Mouse (Mus musculus) thymus, adult 2 months (tissue): ENCODE results near the gene Marc2. TPM values are rescaled to one million over a fixed set of nuclear protein-coding genes. Genes with fewer than 3 reads are reported as not detected.

Source experiments
- DNase-seq: peaks from one replicate; pipeline ENCODE4 v3.0.0; 2021
- H3K27ac ChIP-seq: fragments of 200-500 bp; 2 replicates; pipeline ENCODE4 v1.5.1; 2012; ENCODE audit warnings: low read length, control low read depth; ENCODE audit not compliant: control insufficient read depth, insufficient read depth
- H3K27me3 ChIP-seq: fragments of 200-500 bp; 2 replicates; pipeline ENCODE4 v1.6.1; 2012; ENCODE audit warnings: mild to moderate bottlenecking, low read length, moderate library complexity, mixed read lengths; ENCODE audit not compliant: control insufficient read depth, insufficient read depth
- H3K36me3 ChIP-seq: fragments of 200-500 bp; 2 replicates; pipeline ENCODE4 v1.6.1; 2012; ENCODE audit warnings: mild to moderate bottlenecking, low read length, moderate library complexity; ENCODE audit not compliant: control insufficient read depth, insufficient read depth
- H3K4me1 ChIP-seq: fragments of 200-500 bp; replicated peaks from 2 replicates; pipeline ENCODE4 v1.6.1; 2012; ENCODE audit warnings: low read length; ENCODE audit not compliant: control insufficient read depth, insufficient read depth
- H3K4me3 ChIP-seq: fragments of 200-500 bp; 2 replicates; pipeline ENCODE4 v1.5.1; 2012; ENCODE audit warnings: mild to moderate bottlenecking, low read length, control low read depth, moderate library complexity; ENCODE audit not compliant: control insufficient read depth, insufficient read depth
- CTCF ChIP-seq: fragments of 200-500 bp; IDR thresholded peaks from 2 replicates; pipeline ENCODE4 v1.5.1; 2012; ENCODE audit warnings: mild to moderate bottlenecking, control low read depth, low read length, moderate library complexity, borderline replicate concordance; ENCODE audit not compliant: control insufficient read depth, poor library complexity, insufficient read depth; ENCODE audit errors: extremely low read depth
- POLR2A ChIP-seq: fragments of 200-500 bp; IDR thresholded peaks from 2 replicates; pipeline ENCODE4 v1.6.1; 2012; ENCODE audit warnings: mild to moderate bottlenecking, low read length, control low read depth, moderate library complexity; ENCODE audit not compliant: control insufficient read depth, poor library complexity, insufficient read depth; ENCODE audit errors: extremely low read depth
- WGBS: fragments of 180-500 bp; shearing (Covaris S2); methylation state at CpG from one replicate; pipeline ENCODE4 v1.1.7; 2018; 5-methylcytosine and 5-hydroxymethylcytosine counted together
- polyA plus RNA-seq: library from polyadenylated mRNA; depleted of rRNA; stranded (reverse); fragments of >200 nt; gene quantifications from 2 replicates; pipeline ENCODE4 v1.2.3, GENCODE M21; 2012

Marc2 gene
- polyA plus RNA-seq, 1 experiment, result 76.3 TPM

- peak overlapping the region; percentile 89 for H3K4me3 ChIP-seq
- H3K36me3 ChIP-seq, result 0 out of 2 replicates have a peak, but pooled peaks cover under 1% of the 10 kb centered on the region
- DNase-seq, result peak; percentile 88
- H3K27me3 ChIP-seq, result no peaks in the 10 kb centered on the region
- H3K4me1 ChIP-seq, result peaks cover 11% of the 10 kb centered on the region
- H3K27ac ChIP-seq, result peak overlapping the region; percentile 50
- under 1% methylated on average over 67 of the region's 67 CpGs for WGBS
- no peak for TF ChIP-seq CTCF
- TF ChIP-seq POLR2A, result peak; percentile 65; the same call in 1 of the 2 replicates
These were observed 860 bp downstream of the Marc2 start for GRCm38 (mm10) chr1:184845111-184846071.

- H3K4me3 ChIP-seq, result peak overlapping the region; percentile 89
- H3K4me1 ChIP-seq, result peaks cover 11% of the 10 kb centered on the region
- peak overlapping the region; percentile 45; the same call in 1 of the 2 replicates for H3K27ac ChIP-seq
- H3K36me3 ChIP-seq, result 0 out of 2 replicates have a peak, but pooled peaks cover 5% of the 10 kb centered on the region
- TF ChIP-seq POLR2A (no peak), CTCF (no peak)
- peak; percentile 34 for DNase-seq
- no peaks in the 10 kb centered on the region for H3K27me3 ChIP-seq
- WGBS, result 23% methylated on average over 15 of the region's 15 CpGs
These were observed 1.8 kb downstream of the Marc2 start for GRCm38 (mm10) chr1:184844326-184845066.

GRCm38 (mm10) chr1:184837649-184838048 is 8.6 kb downstream of the Marc2 start:
- H3K27ac ChIP-seq, result no peak overlapping the region
- DNase-seq, result no peak
- no peak overlapping the region for H3K4me3 ChIP-seq
- H3K4me1 ChIP-seq, result no peaks in the 10 kb centered on the region
- peaks cover 24% of the 10 kb centered on the region for H3K36me3 ChIP-seq
- 84% methylated on average over 4 of the region's 4 CpGs for WGBS
- no peaks in the 10 kb centered on the region for H3K27me3 ChIP-seq
- TF ChIP-seq CTCF, result no peak
- no peak for TF ChIP-seq POLR2A

GRCm38 (mm10) chr1:184836350-184836749 is 9.9 kb downstream of the Marc2 start:
- Histone ChIP-seq H3K4me3 (no peak overlapping the region), H3K4me1 (no peaks in the 10 kb centered on the region), H3K27me3 (no peaks in the 10 kb centered on the region), H3K36me3 (peaks cover 35% of the 10 kb centered on the region), H3K27ac (no peak overlapping the region)
- TF ChIP-seq CTCF (no peak), POLR2A (no peak)
- DNase-seq, result no peak
- 94% methylated on average over 5 of the region's 5 CpGs for WGBS

- Histone ChIP-seq H3K36me3 (peaks cover 32% of the 10 kb centered on the region), H3K4me3 (no peak overlapping the region), H3K4me1 (no peaks in the 10 kb centered on the region), H3K27ac (no peak overlapping the region), H3K27me3 (no peaks in the 10 kb centered on the region)
- WGBS, result 98% methylated on average over 7 of the region's 7 CpGs
- no peak for TF ChIP-seq POLR2A
- no peak for TF ChIP-seq CTCF
- no peak for DNase-seq
These were observed 12.8 kb downstream of the Marc2 start for GRCm38 (mm10) chr1:184833499-184833898.

- Histone ChIP-seq H3K27ac (no peak overlapping the region), H3K4me3 (no peak overlapping the region), H3K27me3 (no peaks in the 10 kb centered on the region), H3K36me3 (peaks cover 26% of the 10 kb centered on the region), H3K4me1 (no peaks in the 10 kb centered on the region)
- WGBS, result 98% methylated on average over 10 of the region's 10 CpGs
- no peak for DNase-seq
- TF ChIP-seq CTCF, result peak; percentile 41; the same call in 1 of the 2 replicates
- no peak for TF ChIP-seq POLR2A
These were observed 14.0 kb downstream of the Marc2 start for GRCm38 (mm10) chr1:184832211-184832610.
